Mouse (Mus musculus): ENCODE measurements around the gene Gatad2a. TPM values are rescaled to one million over a fixed set of nuclear protein-coding genes. Genes with fewer than 3 reads are reported as not detected.
"Not testable (repeated sequence)": the region's sequence is repeated elsewhere in the genome, so short reads cannot be mapped to it uniquely, and the experiment has no call there.

Gatad2a gene
- polyA plus RNA-seq, 1 experiment, result 84.5 TPM

GRCm38 (mm10) chr8:70026151-70026550, 30.0 kb upstream of the Gatad2a start:
- H3K36me3 ChIP-seq (ENCODE audit: control insufficient read depth, insufficient read depth, low read length), result peaks cover 83% of the 10 kb centered on the region
- no peaks in the 10 kb centered on the region for H3K4me1 ChIP-seq (replicated peaks; ENCODE audit: control insufficient read depth, insufficient read depth, low read length)
- TF ChIP-seq CTCF (IDR thresholded peaks at IDR 0.05; ENCODE audit: borderline replicate concordance, control insufficient read depth, extremely low read depth, insufficient read depth, low read length, poor library complexity), result no peak
- no peak for TF ChIP-seq POLR2A (IDR thresholded peaks at IDR 0.05; ENCODE audit: control insufficient read depth, extremely low read depth, insufficient read depth, low read length, poor library complexity)
- H3K27me3 ChIP-seq (ENCODE audit: control insufficient read depth, insufficient read depth, low read length), result no peaks in the 10 kb centered on the region
- no peak for DNase-seq
- WGBS, result 95% methylated on average over 2 of the region's 2 CpGs
- H3K4me3 ChIP-seq (ENCODE audit: control insufficient read depth, insufficient read depth, low read length), result no peak overlapping the region
- no peak overlapping the region for H3K27ac ChIP-seq (ENCODE audit: control insufficient read depth, insufficient read depth, low read length)

- Histone ChIP-seq H3K4me3 (ENCODE audit: control insufficient read depth, insufficient read depth, low read length) (no peak overlapping the region), H3K4me1 (replicated peaks; ENCODE audit: control insufficient read depth, insufficient read depth, low read length) (no peaks in the 10 kb centered on the region), H3K27ac (ENCODE audit: control insufficient read depth, insufficient read depth, low read length) (no peak overlapping the region), H3K27me3 (ENCODE audit: control insufficient read depth, insufficient read depth, low read length) (no peaks in the 10 kb centered on the region), H3K36me3 (ENCODE audit: control insufficient read depth, insufficient read depth, low read length) (peaks cover 93% of the 10 kb centered on the region)
- 97% methylated on average over 8 of the region's 8 CpGs for WGBS
- TF ChIP-seq CTCF (IDR thresholded peaks at IDR 0.05; ENCODE audit: borderline replicate concordance, control insufficient read depth, extremely low read depth, insufficient read depth, low read length, poor library complexity) (no peak), POLR2A (IDR thresholded peaks at IDR 0.05; ENCODE audit: control insufficient read depth, extremely low read depth, insufficient read depth, low read length, poor library complexity) (no peak)
- DNase-seq, result no peak
Measured at GRCm38 (mm10) chr8:70023596-70023995, 27.4 kb upstream of the Gatad2a start.

- Histone ChIP-seq H3K4me3 (ENCODE audit: control insufficient read depth, insufficient read depth, low read length) (no peak overlapping the region), H3K4me1 (replicated peaks; ENCODE audit: control insufficient read depth, insufficient read depth, low read length) (no peaks in the 10 kb centered on the region), H3K27ac (ENCODE audit: control insufficient read depth, insufficient read depth, low read length) (no peak overlapping the region), H3K27me3 (ENCODE audit: control insufficient read depth, insufficient read depth, low read length) (no peaks in the 10 kb centered on the region), H3K36me3 (ENCODE audit: control insufficient read depth, insufficient read depth, low read length) (peaks cover 24% of the 10 kb centered on the region)
- DNase-seq, result no peak
- WGBS, result 84% methylated on average over 1 of the region's 1 CpGs
- TF ChIP-seq POLR2A (IDR thresholded peaks at IDR 0.05; ENCODE audit: control insufficient read depth, extremely low read depth, insufficient read depth, low read length, poor library complexity) (no peak), CTCF (IDR thresholded peaks at IDR 0.05; ENCODE audit: borderline replicate concordance, control insufficient read depth, extremely low read depth, insufficient read depth, low read length, poor library complexity) (no peak)
Measured at GRCm38 (mm10) chr8:70015017-70015416, 18.8 kb upstream of the Gatad2a start.

GRCm38 (mm10) chr8:70012763-70013162, 16.6 kb upstream of the Gatad2a start:
- Histone ChIP-seq H3K27me3 (ENCODE audit: control insufficient read depth, insufficient read depth, low read length) (no peaks in the 10 kb centered on the region), H3K4me3 (ENCODE audit: control insufficient read depth, insufficient read depth, low read length) (no peak overlapping the region), H3K4me1 (replicated peaks; ENCODE audit: control insufficient read depth, insufficient read depth, low read length) (no peaks in the 10 kb centered on the region), H3K27ac (ENCODE audit: control insufficient read depth, insufficient read depth, low read length) (no peak overlapping the region), H3K36me3 (ENCODE audit: control insufficient read depth, insufficient read depth, low read length) (peaks cover 2% of the 10 kb centered on the region)
- 88% methylated on average over 1 of the region's 1 CpGs for WGBS
- TF ChIP-seq CTCF (IDR thresholded peaks at IDR 0.05; ENCODE audit: borderline replicate concordance, control insufficient read depth, extremely low read depth, insufficient read depth, low read length, poor library complexity) (no peak), POLR2A (IDR thresholded peaks at IDR 0.05; ENCODE audit: control insufficient read depth, extremely low read depth, insufficient read depth, low read length, poor library complexity) (no peak)
- no peak for DNase-seq

GRCm38 (mm10) chr8:70012350-70012749, 16.2 kb upstream of the Gatad2a start:
- Histone ChIP-seq H3K27ac (ENCODE audit: control insufficient read depth, insufficient read depth, low read length) (no peak overlapping the region), H3K27me3 (ENCODE audit: control insufficient read depth, insufficient read depth, low read length) (no peaks in the 10 kb centered on the region), H3K4me3 (ENCODE audit: control insufficient read depth, insufficient read depth, low read length) (no peak overlapping the region), H3K36me3 (ENCODE audit: control insufficient read depth, insufficient read depth, low read length) (no peaks in the 10 kb centered on the region), H3K4me1 (replicated peaks; ENCODE audit: control insufficient read depth, insufficient read depth, low read length) (no peaks in the 10 kb centered on the region)
- DNase-seq, result no peak
- TF ChIP-seq CTCF (IDR thresholded peaks at IDR 0.05; ENCODE audit: borderline replicate concordance, control insufficient read depth, extremely low read depth, insufficient read depth, low read length, poor library complexity) (no peak), POLR2A (IDR thresholded peaks at IDR 0.05; ENCODE audit: control insufficient read depth, extremely low read depth, insufficient read depth, low read length, poor library complexity) (no peak)
- 81% methylated on average over 3 of the region's 3 CpGs for WGBS

GRCm38 (mm10) chr8:70010796-70011195, 14.6 kb upstream of the Gatad2a start:
- H3K4me1 ChIP-seq (replicated peaks; ENCODE audit: control insufficient read depth, insufficient read depth, low read length); DNase-seq; H3K27ac ChIP-seq (ENCODE audit: control insufficient read depth, insufficient read depth, low read length); H3K36me3 ChIP-seq (ENCODE audit: control insufficient read depth, insufficient read depth, low read length); H3K27me3 ChIP-seq (ENCODE audit: control insufficient read depth, insufficient read depth, low read length); H3K4me3 ChIP-seq (ENCODE audit: control insufficient read depth, insufficient read depth, low read length): not testable (repeated sequence)
- whole genome bisulfite sequencing, result 94% methylated on average over 14 of the region's 14 CpGs

GRCm38 (mm10) chr8:70005178-70005577, 9.0 kb upstream of the Gatad2a start:
- DNase-seq, result no peak
- no peak overlapping the region for H3K27ac ChIP-seq (ENCODE audit: control insufficient read depth, insufficient read depth, low read length)

More at GRCm38 (mm10) chr8:70005178-70005577, 9.0 kb upstream of the Gatad2a start:
- peaks cover 22% of the 10 kb centered on the region for H3K4me1 ChIP-seq (replicated peaks; ENCODE audit: control insufficient read depth, insufficient read depth, low read length)
- no peak for TF ChIP-seq CTCF (IDR thresholded peaks at IDR 0.05; ENCODE audit: borderline replicate concordance, control insufficient read depth, extremely low read depth, insufficient read depth, low read length, poor library complexity)
- TF ChIP-seq POLR2A (IDR thresholded peaks at IDR 0.05; ENCODE audit: control insufficient read depth, extremely low read depth, insufficient read depth, low read length, poor library complexity), result no peak
- 54% methylated on average over 2 of the region's 2 CpGs for WGBS
- H3K36me3 ChIP-seq (ENCODE audit: control insufficient read depth, insufficient read depth, low read length), result no peaks in the 10 kb centered on the region
- no peak overlapping the region for H3K4me3 ChIP-seq (ENCODE audit: control insufficient read depth, insufficient read depth, low read length)
- no peaks in the 10 kb centered on the region for H3K27me3 ChIP-seq (ENCODE audit: control insufficient read depth, insufficient read depth, low read length)

Measured in thymus, adult 2 months (tissue).